Mouse (Mus musculus) kidney, embryonic 15.5 days (tissue): ENCODE results near the gene Tssk6. TPM values are rescaled to one million over a fixed set of nuclear protein-coding genes. Genes with fewer than 3 reads are reported as not detected.
A peak's percentile ranks its signal among the peaks of the same experiment; 100 is the strongest.

Experiments
- ATAC-seq: fragments of 200-750 bp; cut with Nextera tagmentation; replicated peaks from 2 replicates; pipeline ENCODE4 v1.8.0; 2017; ENCODE audit warnings: moderate TSS enrichment; ENCODE audit not compliant: low FRiP score
- H3K27ac ChIP-seq: fragments of 300-500 bp; sonication (generic); 2 replicates; pipeline ENCODE4 v1.5.1; 2015; ENCODE audit warnings: mild to moderate bottlenecking, inconsistent platforms
- H3K27me3 ChIP-seq: fragments of 300-500 bp; sonication (generic); 2 replicates; pipeline ENCODE4 v1.6.1; 2015; ENCODE audit warnings: inconsistent platforms
- H3K36me3 ChIP-seq: fragments of 300-500 bp; sonication (generic); 2 replicates; pipeline ENCODE4 v1.6.1; 2015; ENCODE audit warnings: inconsistent platforms
- H3K4me1 ChIP-seq: fragments of 300-500 bp; sonication (generic); 2 replicates; pipeline ENCODE4 v1.6.1; 2015; ENCODE audit warnings: inconsistent platforms
- H3K4me2 ChIP-seq: fragments of 300-500 bp; sonication (generic); 2 replicates; pipeline ENCODE4 v1.6.1; 2015; ENCODE audit warnings: moderate library complexity, mild to moderate bottlenecking, inconsistent platforms
- H3K4me3 ChIP-seq: fragments of 300-500 bp; sonication (generic); replicated peaks from 2 replicates; pipeline ENCODE4 v1.5.1; 2015; ENCODE audit warnings: mild to moderate bottlenecking, inconsistent platforms
- H3K9ac ChIP-seq: fragments of 300-500 bp; sonication (generic); 2 replicates; pipeline ENCODE4 v1.6.1; 2015; ENCODE audit warnings: mild to moderate bottlenecking, inconsistent platforms
- H3K9me3 ChIP-seq: fragments of 300-500 bp; sonication (generic); replicated peaks from 2 replicates; pipeline ENCODE4 v1.6.1; 2016; ENCODE audit warnings: inconsistent platforms
- WGBS: fragments of 180-500 bp; shearing (Covaris S2); methylation state at CpG from one replicate; pipeline ENCODE4 v1.1.7; 2015; ENCODE audit warnings: mixed read lengths; 5-methylcytosine and 5-hydroxymethylcytosine counted together
- polyA plus RNA-seq: library from polyadenylated mRNA; unstranded; fragments of >200 nt; fragmentation: Nextera tagmentation; extraction: Ambion mirVana; gene quantifications from 2 replicates; pipeline ENCODE4 v1.2.1, GENCODE M21; 2015

Gene Tssk6
- polyA plus RNA-seq, 1 experiment from 2014 or later = 3.4 TPM

- 4% methylated on average over 24 of the region's 24 CpGs for WGBS
- Histone ChIP-seq H3K36me3 (peaks cover 12% of the 10 kb centered on the region), H3K9ac (no peak overlapping the region), H3K27ac (no peak overlapping the region), H3K27me3 (peaks cover 76% of the 10 kb centered on the region), H3K4me1 (peaks cover 41% of the 10 kb centered on the region), H3K4me3 (peak overlapping the region; percentile 31), H3K4me2 (peak overlapping the region; percentile 55), H3K9me3 (no peaks in the 10 kb centered on the region)
- ATAC-seq = no peak
Observed at GRCm38 (mm10) chr8:69888244-69888866, 13.6 kb upstream of the Tssk6 start.

DNA sequence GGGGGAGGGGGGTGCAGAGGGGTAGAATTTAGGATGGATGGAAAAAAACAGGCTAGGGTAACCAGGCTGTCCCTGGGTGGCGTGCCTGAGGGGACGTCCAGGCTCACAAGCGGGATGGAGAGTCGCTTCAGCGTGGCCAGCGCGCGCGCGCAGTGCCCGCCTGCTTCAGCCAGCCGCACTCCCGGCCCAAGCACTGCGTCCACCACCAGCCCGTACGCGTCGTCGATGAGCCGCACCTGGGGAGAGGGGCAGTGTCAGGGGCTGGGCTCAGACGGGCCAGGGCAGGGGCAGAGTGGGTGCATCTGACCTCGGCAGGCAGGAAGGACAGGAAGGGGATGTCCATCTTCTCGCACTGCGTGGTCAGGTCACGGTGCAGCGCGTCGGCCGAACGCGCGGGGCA is 13.1 kb upstream of the Tssk6 start:
- no peak overlapping the region for H3K27ac ChIP-seq
- peaks cover 42% of the 10 kb centered on the region for H3K4me1 ChIP-seq
- no peaks in the 10 kb centered on the region for H3K9me3 ChIP-seq
- peak; percentile 37; the same call in 1 of the 2 replicates for ATAC-seq
- peak overlapping the region; percentile 31 for H3K4me3 ChIP-seq
- H3K4me2 ChIP-seq = peak overlapping the region; percentile 55
- WGBS = 5% methylated on average over 32 of the region's 32 CpGs
- no peak overlapping the region for H3K9ac ChIP-seq
- H3K27me3 ChIP-seq = peaks cover 70% of the 10 kb centered on the region
- peaks cover 17% of the 10 kb centered on the region for H3K36me3 ChIP-seq

GRCm38 (mm10) chr8:69890813-69891241 is 11.2 kb upstream of the Tssk6 start:
- H3K4me1 ChIP-seq = peaks cover 44% of the 10 kb centered on the region
- no peak overlapping the region for H3K9ac ChIP-seq
- peaks cover 51% of the 10 kb centered on the region for H3K27me3 ChIP-seq
- H3K4me2 ChIP-seq = no peak overlapping the region
- 39% methylated on average over 19 of the region's 19 CpGs for WGBS
- peaks cover 34% of the 10 kb centered on the region for H3K36me3 ChIP-seq
- H3K4me3 ChIP-seq = no peak overlapping the region
- H3K27ac ChIP-seq = no peak overlapping the region
- H3K9me3 ChIP-seq = no peaks in the 10 kb centered on the region
- ATAC-seq = no peak

DNA sequence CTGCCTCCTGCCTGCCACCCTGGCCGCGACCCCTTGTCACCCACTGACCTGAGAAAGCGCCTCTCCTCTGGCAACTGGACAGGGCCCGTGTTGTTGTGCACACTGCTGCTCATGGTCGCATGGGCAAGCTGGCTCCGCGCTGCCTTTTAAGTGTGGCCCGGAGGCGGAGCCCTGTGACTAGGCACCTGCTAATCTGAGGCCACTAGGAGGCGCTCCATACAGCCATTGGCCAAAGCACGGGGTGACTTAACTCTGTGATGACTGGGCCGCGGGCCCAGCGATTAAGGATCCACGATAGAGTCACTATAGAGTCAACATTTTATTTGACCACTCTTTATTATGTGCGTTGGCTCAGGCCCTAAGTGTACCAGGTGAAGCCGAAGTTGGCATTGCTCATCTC is 8.1 kb upstream of the Tssk6 start:
- Histone ChIP-seq H3K36me3 (peaks cover 60% of the 10 kb centered on the region), H3K9ac (no peak overlapping the region), H3K4me2 (no peak overlapping the region), H3K4me3 (no peak overlapping the region), H3K4me1 (peaks cover 35% of the 10 kb centered on the region), H3K27ac (no peak overlapping the region), H3K9me3 (no peaks in the 10 kb centered on the region), H3K27me3 (peaks cover 21% of the 10 kb centered on the region)
- 0 out of 2 replicates have a peak, but pooled peaks have one; percentile 3 for ATAC-seq
- 43% methylated on average over 17 of the region's 17 CpGs for WGBS

DNA sequence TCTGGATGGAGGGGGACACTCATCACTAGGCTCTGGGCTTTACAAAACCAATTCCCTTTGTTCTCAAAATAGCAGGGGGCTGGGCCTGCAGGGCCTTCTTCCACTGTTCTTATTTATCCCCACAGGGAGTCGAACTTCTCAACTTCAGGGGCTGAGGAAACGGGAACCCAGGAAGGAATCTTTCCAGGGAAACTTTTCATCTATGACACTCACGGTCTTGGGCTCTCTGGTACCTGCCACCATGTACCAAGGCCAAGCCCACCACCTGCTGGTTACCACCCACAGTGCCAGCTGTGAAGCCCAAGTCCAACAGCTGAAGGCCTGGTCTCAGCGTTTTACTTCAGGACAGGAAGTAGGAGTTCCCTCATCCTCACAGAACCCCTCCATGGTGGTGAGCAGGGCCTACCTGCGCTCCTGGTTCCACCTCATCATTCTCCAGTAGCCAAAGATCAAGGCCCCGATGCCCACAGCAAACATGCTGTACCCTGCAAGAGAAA is 7.1 kb upstream of the Tssk6 start:
- Histone ChIP-seq H3K27ac (no peak overlapping the region), H3K27me3 (peaks cover 11% of the 10 kb centered on the region), H3K9me3 (no peaks in the 10 kb centered on the region), H3K4me1 (peaks cover 34% of the 10 kb centered on the region), H3K36me3 (peaks cover 64% of the 10 kb centered on the region), H3K4me2 (no peak overlapping the region), H3K4me3 (no peak overlapping the region), H3K9ac (no peak overlapping the region)
- ATAC-seq = no peak
- 67% methylated on average over 6 of the region's 6 CpGs for WGBS

DNA sequence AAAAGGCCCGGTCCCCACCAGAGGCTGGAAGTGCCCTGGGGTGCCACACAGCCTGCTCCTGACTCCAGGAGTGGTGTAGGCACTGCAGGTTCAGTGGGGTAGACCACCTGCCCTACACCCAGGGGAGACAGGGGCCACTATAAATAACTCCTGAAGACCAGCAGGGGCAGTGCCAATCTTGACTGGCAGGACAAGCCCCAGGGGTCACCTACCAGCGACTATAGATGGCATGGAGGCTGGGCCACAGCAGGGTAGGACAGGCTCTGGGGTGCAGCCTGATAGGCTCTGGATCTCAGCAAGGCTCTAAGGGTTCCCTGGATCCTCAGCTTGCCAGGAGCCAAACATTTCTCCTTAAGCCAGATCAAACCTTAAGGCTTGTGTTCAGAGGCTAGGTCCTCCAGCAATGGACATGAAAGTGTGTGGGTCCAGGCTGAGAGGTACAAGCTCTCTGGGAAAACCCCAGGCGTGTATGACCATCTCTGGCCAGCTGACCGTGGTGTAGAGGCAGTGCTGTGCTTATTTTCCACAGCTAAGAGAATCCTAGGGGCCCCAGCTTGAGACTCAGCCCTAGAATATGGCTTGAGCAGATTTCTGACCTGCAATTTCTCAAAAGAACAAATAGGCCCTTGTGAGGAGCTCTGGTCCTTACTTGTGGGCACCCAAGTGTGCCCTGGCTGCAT is 6.1 kb upstream of the Tssk6 start:
- H3K36me3 ChIP-seq = peaks cover 64% of the 10 kb centered on the region
- no peak overlapping the region for H3K9ac ChIP-seq
- ATAC-seq = no peak
- H3K27me3 ChIP-seq = peaks cover under 1% of the 10 kb centered on the region
- H3K4me2 ChIP-seq = no peak overlapping the region
- peaks cover 45% of the 10 kb centered on the region for H3K4me1 ChIP-seq
- 81% methylated on average over 4 of the region's 4 CpGs for WGBS
- H3K9me3 ChIP-seq = no peaks in the 10 kb centered on the region
- H3K27ac ChIP-seq = no peak overlapping the region
- no peak overlapping the region for H3K4me3 ChIP-seq

- Histone ChIP-seq H3K27me3 (no peaks in the 10 kb centered on the region), H3K4me3 (no peak overlapping the region), H3K4me1 (peaks cover 58% of the 10 kb centered on the region), H3K9me3 (no peaks in the 10 kb centered on the region), H3K4me2 (no peak overlapping the region), H3K36me3 (peaks cover 58% of the 10 kb centered on the region), H3K27ac (no peak overlapping the region), H3K9ac (no peak overlapping the region)
- WGBS = 89% methylated on average over 6 of the region's 6 CpGs
- ATAC-seq = no peak
Observed at GRCm38 (mm10) chr8:69897857-69898256, 4.1 kb upstream of the Tssk6 start.

GRCm38 (mm10) chr8:69899876-69900275 is 2.1 kb upstream of the Tssk6 start:
- no peak overlapping the region for H3K27ac ChIP-seq
- no peak overlapping the region for H3K9ac ChIP-seq
- WGBS = 81% methylated on average over 2 of the region's 2 CpGs
- no peak for ATAC-seq
- H3K9me3 ChIP-seq = no peaks in the 10 kb centered on the region
- H3K36me3 ChIP-seq = peaks cover 38% of the 10 kb centered on the region
- peaks cover 64% of the 10 kb centered on the region for H3K4me1 ChIP-seq
- no peak overlapping the region for H3K4me2 ChIP-seq
- H3K4me3 ChIP-seq = no peak overlapping the region
- no peaks in the 10 kb centered on the region for H3K27me3 ChIP-seq

GRCm38 (mm10) chr8:69900895-69901451 is 1.0 kb upstream of the Tssk6 start:
- no peak for ATAC-seq
- WGBS = 15% methylated on average over 12 of the region's 12 CpGs
- Histone ChIP-seq H3K9me3 (no peaks in the 10 kb centered on the region), H3K27me3 (no peaks in the 10 kb centered on the region), H3K27ac (peak overlapping the region; percentile 98), H3K4me1 (peaks cover 64% of the 10 kb centered on the region), H3K4me3 (peak overlapping the region; percentile 83), H3K9ac (peak overlapping the region; percentile 70), H3K4me2 (peak overlapping the region; percentile 92), H3K36me3 (peaks cover 30% of the 10 kb centered on the region; the same call in 1 of the 2 replicates)

GRCm38 (mm10) chr8:69901484-69902162 is 361 bp upstream of the Tssk6 start:
- peak overlapping the region; percentile 70 for H3K9ac ChIP-seq
- H3K36me3 ChIP-seq = peaks cover 24% of the 10 kb centered on the region; the same call in 1 of the 2 replicates
- peak overlapping the region; percentile 98 for H3K27ac ChIP-seq
- peaks cover 58% of the 10 kb centered on the region for H3K4me1 ChIP-seq
- ATAC-seq = peak; percentile 76
- peak overlapping the region; percentile 92 for H3K4me2 ChIP-seq
- H3K27me3 ChIP-seq = no peaks in the 10 kb centered on the region
- WGBS = 1% methylated on average over 41 of the region's 41 CpGs
- H3K9me3 ChIP-seq = no peaks in the 10 kb centered on the region
- peak overlapping the region; percentile 83 for H3K4me3 ChIP-seq

DNA sequence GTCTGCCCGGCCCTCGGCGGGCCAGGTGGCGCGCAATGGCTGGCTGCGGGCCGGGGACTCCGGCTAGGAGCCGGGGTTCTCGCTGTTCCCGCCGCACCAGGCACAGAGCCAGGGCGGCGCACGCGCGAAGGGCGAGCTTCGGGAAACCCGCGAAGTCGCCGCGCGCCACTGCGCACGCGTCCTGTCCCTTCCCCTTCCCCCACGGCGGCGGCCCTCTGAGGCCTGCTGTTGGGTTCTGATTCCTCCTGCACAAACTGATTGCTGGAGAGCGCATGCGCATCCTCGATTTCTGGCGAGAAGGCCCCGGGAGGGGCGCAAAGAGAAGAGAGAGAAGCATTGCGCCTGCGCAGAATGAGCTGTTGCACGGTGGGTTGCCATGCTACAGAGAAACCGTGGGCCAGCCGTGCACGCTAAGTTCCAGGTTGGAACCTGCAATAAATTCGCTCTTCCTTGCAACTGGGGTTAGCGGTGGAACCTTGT is 1.1 kb downstream of the Tssk6 start:
- Histone ChIP-seq H3K27ac (peak overlapping the region; percentile 98), H3K36me3 (peaks cover 23% of the 10 kb centered on the region), H3K9ac (peak overlapping the region; percentile 70), H3K27me3 (no peaks in the 10 kb centered on the region), H3K4me3 (peak overlapping the region; percentile 83), H3K4me2 (peak overlapping the region; percentile 92), H3K9me3 (no peaks in the 10 kb centered on the region), H3K4me1 (peaks cover 47% of the 10 kb centered on the region)
- ATAC-seq = peak; percentile 90
- under 1% methylated on average over 45 of the region's 45 CpGs for WGBS
